In the genomic region with DNA sequence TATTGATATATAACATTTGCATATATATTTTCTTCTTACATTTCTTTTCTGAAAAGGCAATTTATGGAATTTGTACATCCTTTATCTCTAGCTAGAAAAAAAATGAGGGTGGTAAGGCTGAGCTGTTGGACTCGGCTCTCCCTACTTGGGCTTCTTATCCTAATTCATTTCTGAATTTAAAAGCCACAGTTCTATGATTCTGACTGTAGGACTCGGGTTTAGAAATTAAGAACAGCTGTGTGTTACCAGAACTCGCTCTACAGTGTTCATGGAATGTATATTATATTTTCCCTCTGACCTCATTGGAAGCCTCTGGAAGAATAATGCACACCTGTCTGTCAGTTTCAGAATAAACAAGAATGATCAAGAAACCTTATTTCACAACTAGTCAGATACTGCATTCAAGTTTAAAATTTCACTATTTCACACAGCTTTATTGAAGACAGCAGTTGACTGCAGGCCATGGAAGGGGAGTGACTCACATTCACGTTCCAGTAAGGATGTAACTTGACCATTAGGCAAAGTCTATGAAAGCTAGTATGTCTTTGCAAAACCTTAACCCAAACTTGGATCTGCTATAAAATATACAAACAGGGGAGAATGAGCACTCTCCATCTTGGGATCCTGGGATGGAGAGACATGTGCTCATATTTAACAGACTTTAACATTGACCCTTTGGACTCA, we compare ENCODE assay signal across 21 mouse cellular contexts.
DNase-seq lines count a peak whose midpoint lies in the region; ATAC-seq and TF ChIP-seq lines count a peak whose summit lies in the region.
"Had no signal": no experiment of that assay in that cellular context is flagged by ENCODE, and none has a peak within 500 bp of the region (broad histone marks: within the 10 kb centered on the region; RNA-seq: fewer than 3 reads in every experiment).

No protein-coding gene starts in this region.

- H3K4me1 ChIP-seq in embryonic facial prominence, embryonic 11.5 days (ENCODE audit: control insufficient read depth, insufficient read depth, low read length) = no peaks in the 10 kb centered on the region
- H3K4me1 ChIP-seq in embryonic facial prominence, embryonic 10.5 days = no peaks in the 10 kb centered on the region
- H3K4me1 ChIP-seq in stomach, embryonic 14.5 days (ENCODE audit: control insufficient read depth, insufficient read depth, low read length) = no peaks in the 10 kb centered on the region
- no peaks in the 10 kb centered on the region for H3K4me1 ChIP-seq in stomach, postnatal 0 days (replicated peaks; ENCODE audit: control insufficient read depth, insufficient read depth)
- H3K4me1 ChIP-seq: forebrain, embryonic 10.5 days; hindbrain, embryonic 15.5 days had no signal

- TF ChIP-seq CTCF in stomach, postnatal 0 days (IDR thresholded peaks at IDR 0.05; ENCODE audit: low read depth) = no peak

- no peak overlapping the region for H3K9ac ChIP-seq in embryonic facial prominence, embryonic 11.5 days (replicated peaks; ENCODE audit: low read length)
- H3K9ac ChIP-seq in stomach, embryonic 14.5 days (replicated peaks; ENCODE audit: low read depth, low read length) = no peak overlapping the region
- H3K9ac ChIP-seq in stomach, postnatal 0 days (ENCODE audit: low read length) = no peak overlapping the region
- H3K9ac ChIP-seq: heart, embryonic 12.5 days; hindbrain, embryonic 15.5 days had no signal

- no peaks in the 10 kb centered on the region for H3K79me2 ChIP-seq in myocyte (ENCODE audit: control insufficient read depth, insufficient read depth)

- ATAC-seq in embryonic facial prominence, embryonic 11.5 days (replicated peaks; ENCODE audit: insufficient number of reproducible peaks, low FRiP score, low TSS enrichment, low read depth) = no peak
- ATAC-seq in stomach, embryonic 14.5 days (ENCODE audit: insufficient number of reproducible peaks, insufficient read depth, low FRiP score, low read depth) = peak; percentile 23; the same call in 1 of the 2 replicates
- no peak for ATAC-seq in stomach, postnatal 0 days (ENCODE audit: low FRiP score, low TSS enrichment)
- ATAC-seq: activated CD4-positive, CD25-positive, alpha-beta regulatory T cell, adult 4 months; forebrain, embryonic 14.5 days; Patski had no signal

- H3K9me3 ChIP-seq in embryonic facial prominence, embryonic 11.5 days (replicated peaks; ENCODE audit: control insufficient read depth, low read length) = no peaks in the 10 kb centered on the region
- no peaks in the 10 kb centered on the region for H3K9me3 ChIP-seq in embryonic facial prominence, embryonic 10.5 days
- no peaks in the 10 kb centered on the region for H3K9me3 ChIP-seq in stomach, embryonic 14.5 days (ENCODE audit: control insufficient read depth, low read depth, low read length)
- H3K9me3 ChIP-seq in stomach, postnatal 0 days (ENCODE audit: control insufficient read depth, low read length) = no peaks in the 10 kb centered on the region
- H3K9me3 ChIP-seq: forebrain, embryonic 10.5 days; heart, embryonic 12.5 days; hindbrain, embryonic 15.5 days had no signal

- 39% methylated on average over 4 of the region's 4 CpGs for WGBS in embryonic facial prominence, embryonic 11.5 days
- WGBS in embryonic facial prominence, embryonic 10.5 days = 56% methylated on average over 4 of the region's 4 CpGs
- 41% methylated on average over 4 of the region's 4 CpGs for whole genome bisulfite sequencing in stomach, embryonic 14.5 days
- WGBS in stomach, postnatal 0 days = 49% methylated on average over 4 of the region's 4 CpGs

- no peak overlapping the region for H3K27ac ChIP-seq in embryonic facial prominence, embryonic 11.5 days (replicated peaks; ENCODE audit: low read depth, low read length)
- H3K27ac ChIP-seq in embryonic facial prominence, embryonic 10.5 days (replicated peaks) = no peak overlapping the region
- no peak overlapping the region for H3K27ac ChIP-seq in stomach, embryonic 14.5 days (ENCODE audit: low read length)
- no peak overlapping the region for H3K27ac ChIP-seq in stomach, postnatal 0 days (replicated peaks)
- H3K27ac ChIP-seq: forebrain, embryonic 10.5 days; heart, adult 2 months; hindbrain, embryonic 15.5 days had no signal

- DNase-seq in embryonic facial prominence, embryonic 11.5 days (ENCODE audit: low spot score) = peak; percentile 47
- DNase-seq in embryonic facial prominence, embryonic 10.5 days (ENCODE audit: low spot score) = no peak
- DNase-seq in stomach, postnatal 0 days (ENCODE audit: low spot score) = no peak
- DNase-seq in fibroblast of lung, adult 2 months (ENCODE audit: low read depth) = peak; percentile 57
- DNase-seq in thymus, adult 18-20 months = no peak
- DNase-seq in heart, adult 9 months (ENCODE audit: low spot score in 2 of 2) = no peak
- DNase-seq: adrenal gland, adult 2 months; adrenal gland, postnatal 25 days; cerebellum, adult 18-20 months; cerebellum, adult 9-11 months; cerebellum, postnatal 36 days; gastrocnemius, postnatal 14 days; heart, adult 2 months had no signal

- no peak for TF ChIP-seq POLR2A in myocyte (IDR thresholded peaks at IDR 0.05; ENCODE audit: insufficient read length, low read depth)

- no peaks in the 10 kb centered on the region for H3K27me3 ChIP-seq in embryonic facial prominence, embryonic 11.5 days (ENCODE audit: control insufficient read depth, insufficient read depth, low read length)
- no peaks in the 10 kb centered on the region for H3K27me3 ChIP-seq in embryonic facial prominence, embryonic 10.5 days (replicated peaks; ENCODE audit: low read depth, poor library complexity, severe bottlenecking)
- H3K27me3 ChIP-seq in stomach, embryonic 14.5 days (ENCODE audit: control insufficient read depth, insufficient read depth, low read length) = no peaks in the 10 kb centered on the region
- no peaks in the 10 kb centered on the region for H3K27me3 ChIP-seq in stomach, postnatal 0 days (ENCODE audit: control insufficient read depth, insufficient read depth, low read length)
- no peaks in the 10 kb centered on the region for H3K27me3 ChIP-seq in myocyte (ENCODE audit: control insufficient read depth, insufficient read depth, insufficient read length)
- H3K27me3 ChIP-seq: heart, embryonic 12.5 days; hindbrain, embryonic 15.5 days; Patski had no signal

- no peak overlapping the region for H3K4me3 ChIP-seq in embryonic facial prominence, embryonic 11.5 days (ENCODE audit: low read depth, low read length)
- no peak overlapping the region for H3K4me3 ChIP-seq in embryonic facial prominence, embryonic 10.5 days
- H3K4me3 ChIP-seq in stomach, embryonic 14.5 days (ENCODE audit: low read depth, low read length) = no peak overlapping the region
- no peak overlapping the region for H3K4me3 ChIP-seq in stomach, postnatal 0 days (ENCODE audit: low read depth, low read length)
- no peak overlapping the region for H3K4me3 ChIP-seq in myocyte
- H3K4me3 ChIP-seq: forebrain, embryonic 10.5 days; heart, adult 2 months; heart, embryonic 12.5 days; hindbrain, embryonic 15.5 days had no signal

- no peak overlapping the region for H3K4me2 ChIP-seq in embryonic facial prominence, embryonic 11.5 days (ENCODE audit: low read depth, low read length)
- H3K4me2 ChIP-seq in stomach, embryonic 14.5 days (replicated peaks; ENCODE audit: low read depth, low read length) = no peak overlapping the region
- H3K4me2 ChIP-seq in stomach, postnatal 0 days (replicated peaks; ENCODE audit: low read depth) = no peak overlapping the region
- H3K4me2 ChIP-seq in myocyte (ENCODE audit: low read depth) = peak overlapping the region; percentile 14
- H3K4me2 ChIP-seq: heart, embryonic 12.5 days; hindbrain, embryonic 15.5 days had no signal

- no peaks in the 10 kb centered on the region for H3K36me3 ChIP-seq in embryonic facial prominence, embryonic 11.5 days (replicated peaks; ENCODE audit: control insufficient read depth, insufficient read depth, low read depth, low read length)
- H3K36me3 ChIP-seq in embryonic facial prominence, embryonic 10.5 days (replicated peaks) = no peaks in the 10 kb centered on the region
- H3K36me3 ChIP-seq in stomach, embryonic 14.5 days (ENCODE audit: control insufficient read depth, insufficient read depth, low read length) = no peaks in the 10 kb centered on the region
- H3K36me3 ChIP-seq in stomach, postnatal 0 days (ENCODE audit: control insufficient read depth, insufficient read depth, low read length) = no peaks in the 10 kb centered on the region
- H3K36me3 ChIP-seq in myocyte (ENCODE audit: control insufficient read depth, insufficient read depth) = no peaks in the 10 kb centered on the region
- H3K36me3 ChIP-seq: forebrain, embryonic 10.5 days; heart, embryonic 12.5 days; hindbrain, embryonic 15.5 days had no signal

- no peak overlapping the region for H3ac ChIP-seq in myocyte (ENCODE audit: control insufficient read depth, insufficient read length)

- no peak for TF ChIP-seq EP300 in stomach, postnatal 0 days (optimal IDR thresholded peaks at IDR 0.05)

TF ChIP-seq in myocyte, 11 proteins besides CTCF, POLR2A, EP300 and RAD21:
- TF ChIP-seq REST (IDR thresholded peaks at IDR 0.05; ENCODE audit: insufficient read depth, insufficient read length) (no peak), E2F4 (IDR thresholded peaks at IDR 0.05; ENCODE audit: insufficient read depth) (no peak), CEBPB (IDR thresholded peaks at IDR 0.05; ENCODE audit: insufficient read depth, poor library complexity, severe bottlenecking) (no peak), MYOG (IDR thresholded peaks at IDR 0.05; ENCODE audit: control insufficient read depth in 1 of 3, insufficient read depth in 1 of 3, insufficient read length in 2 of 3, low read depth in 2 of 3) (no peak), MAX (IDR thresholded peaks at IDR 0.05; ENCODE audit: low read depth) (no peak)

Comparison
In these comparisons a context has a peak if more than half of its experiments do, and no peak if none do; other contexts are left out.
1. DNase-seq: peak in embryonic facial prominence, embryonic 11.5 days (single experiment) and fibroblast of lung, adult 2 months (single experiment); none in embryonic facial prominence, embryonic 10.5 days (single experiment), stomach, postnatal 0 days (single experiment), thymus, adult 18-20 months (0 of 2) and heart, adult 9 months (0 of 2).